Mouse (Mus musculus): ENCODE data around the gene 1700056E22Rik.
A peak's percentile ranks its signal among the peaks of the same experiment; 100 is the strongest.

Gene 1700056E22Rik

GRCm38 (mm10) chr1:184019722-184020107 lies 14.4 kb downstream of the 1700056E22Rik start:
- DNase-seq (ENCODE audit: low spot score): no peak

- no peak for DNase-seq (ENCODE audit: low spot score)
Observed at GRCm38 (mm10) chr1:184019042-184019721, 14.9 kb downstream of the 1700056E22Rik start.

GRCm38 (mm10) chr1:184017606-184018005 lies 16.5 kb downstream of the 1700056E22Rik start:
- DNase-seq (ENCODE audit: low spot score): no peak

- DNase-seq (ENCODE audit: low spot score): no peak
Observed at GRCm38 (mm10) chr1:184015995-184016730, 17.9 kb downstream of the 1700056E22Rik start.

GRCm38 (mm10) chr1:184014091-184014490 lies 20.0 kb downstream of the 1700056E22Rik start:
- no peak for DNase-seq (ENCODE audit: low spot score)

- no peak for DNase-seq (ENCODE audit: low spot score)
Observed at GRCm38 (mm10) chr1:184013106-184013505, 21.0 kb downstream of the 1700056E22Rik start, which contains the start of gene Dusp10. Gene Dusp10 (plus strand): TSS chr1:184013302.

- DNase-seq (ENCODE audit: low spot score): no peak
Observed at GRCm38 (mm10) chr1:184011311-184011710, 22.8 kb downstream of the 1700056E22Rik start.

GRCm38 (mm10) chr1:184006086-184006485 lies 28.0 kb downstream of the 1700056E22Rik start:
- DNase-seq (ENCODE audit: low spot score): no peak

GRCm38 (mm10) chr1:184005315-184006058 lies 28.6 kb downstream of the 1700056E22Rik start:
- DNase-seq (ENCODE audit: low spot score): no peak

- peak; percentile 9 for DNase-seq (ENCODE audit: low spot score)
Observed at GRCm38 (mm10) chr1:184004311-184004710, 29.8 kb downstream of the 1700056E22Rik start.

GRCm38 (mm10) chr1:184002470-184002869 lies 31.6 kb downstream of the 1700056E22Rik start:
- DNase-seq (ENCODE audit: low spot score): no peak

- no peak for DNase-seq (ENCODE audit: low spot score)
Observed at GRCm38 (mm10) chr1:183997207-183997606, 36.9 kb downstream of the 1700056E22Rik start.

- no peak for DNase-seq (ENCODE audit: low spot score)
Observed at GRCm38 (mm10) chr1:183991921-183992320, 42.2 kb downstream of the 1700056E22Rik start.

- DNase-seq (ENCODE audit: low spot score): no peak
Observed at GRCm38 (mm10) chr1:183987711-183988245, 46.3 kb downstream of the 1700056E22Rik start.
